Mouse (Mus musculus): ENCODE results near the gene Gmip. TPM values are rescaled to one million over a fixed set of nuclear protein-coding genes. Genes with fewer than 3 reads are reported as not detected.

The Gmip gene
- polyA plus RNA-seq (2012; rRNA removed): 31.3 and 46.0 TPM in 2 replicates

GRCm38 (mm10) chr8:69808094-69808863 is at the start of gene Gmip:
Gmip (plus strand) TSS chr8:69808679.
- no peak for DNase-seq (ENCODE audit: low read depth, low spot score)

GRCm38 (mm10) chr8:69761814-69762445 is 46.5 kb upstream of the Gmip start:
- no peak for DNase-seq (ENCODE audit: low read depth, low spot score)
- 95% methylated on average over 4 of the region's 4 CpGs for WGBS

More at GRCm38 (mm10) chr8:69808094-69808863, at the start of gene Gmip:
- 3% methylated on average over 28 of the region's 28 CpGs for WGBS

GRCm38 (mm10) chr8:69771221-69771620 is 37.3 kb upstream of the Gmip start:
- DNase-seq (ENCODE audit: low read depth, low spot score): no peak

GRCm38 (mm10) chr8:69772106-69772505 is 36.4 kb upstream of the Gmip start:
- WGBS: 90% methylated on average over 2 of the region's 2 CpGs
- DNase-seq (ENCODE audit: low read depth, low spot score): no peak

More at GRCm38 (mm10) chr8:69771221-69771620, 37.3 kb upstream of the Gmip start:
- 80% methylated on average over 9 of the region's 9 CpGs for WGBS

DNA sequence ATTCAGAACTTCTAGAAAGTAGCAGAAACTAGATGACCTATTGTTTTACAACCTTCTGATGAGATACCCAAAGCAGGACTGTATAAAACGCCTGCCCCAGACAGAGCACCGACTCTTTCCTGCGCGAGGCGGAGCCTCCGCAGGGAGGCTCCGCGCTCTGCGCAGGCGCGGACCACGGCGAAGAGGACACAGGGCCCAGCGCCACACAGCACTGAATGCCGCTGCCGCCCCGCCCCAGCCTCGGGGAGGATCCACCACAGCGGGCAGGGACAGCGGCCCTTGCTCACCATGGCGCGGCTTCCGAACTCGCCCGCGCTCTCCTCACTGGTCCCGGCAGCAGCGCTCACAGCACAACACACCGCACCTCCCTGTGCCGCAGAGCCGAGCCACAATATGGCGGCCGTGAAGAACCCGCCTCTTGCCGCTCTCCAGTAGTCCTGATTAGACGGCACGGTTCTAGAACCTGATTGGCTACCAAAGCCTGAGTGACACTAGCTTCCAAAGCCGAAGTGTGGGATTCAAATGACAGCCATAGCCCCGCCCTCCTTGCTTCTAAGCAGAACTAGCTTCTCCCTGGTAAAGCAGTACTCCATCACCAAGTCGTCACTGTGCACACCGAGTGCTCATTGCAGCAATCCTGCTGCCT is 33.9 kb upstream of the Gmip start, which contains the start of gene Gm20422:
Gene Gm20422, minus strand, starts transcription at position 384 of the 646 bp plus-strand sequence.
- WGBS: under 1% methylated on average over 41 of the region's 41 CpGs
- peak; percentile 97 for DNase-seq (ENCODE audit: low read depth, low spot score)

DNA sequence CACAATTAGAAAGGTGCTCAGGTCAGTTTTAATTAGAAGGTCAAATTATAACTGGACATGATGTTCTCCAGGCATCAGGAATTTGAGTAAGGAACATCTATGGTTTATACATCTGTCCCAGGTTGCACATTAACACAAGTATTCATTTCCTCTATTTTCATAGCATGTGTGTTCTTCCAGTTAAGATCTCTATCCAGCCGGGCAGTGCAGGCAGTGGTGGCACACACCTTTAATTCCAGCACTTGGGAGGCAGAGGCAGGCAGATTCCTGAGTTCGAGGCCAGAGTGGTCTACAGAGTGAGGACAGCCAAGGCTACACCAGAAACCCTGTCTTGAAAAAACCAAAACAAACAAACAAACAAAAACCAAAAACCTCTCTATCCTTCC is 33.3 kb upstream of the Gmip start:
- no peak for DNase-seq (ENCODE audit: low read depth, low spot score)
- 44% methylated on average over 2 of the region's 2 CpGs for WGBS

DNA sequence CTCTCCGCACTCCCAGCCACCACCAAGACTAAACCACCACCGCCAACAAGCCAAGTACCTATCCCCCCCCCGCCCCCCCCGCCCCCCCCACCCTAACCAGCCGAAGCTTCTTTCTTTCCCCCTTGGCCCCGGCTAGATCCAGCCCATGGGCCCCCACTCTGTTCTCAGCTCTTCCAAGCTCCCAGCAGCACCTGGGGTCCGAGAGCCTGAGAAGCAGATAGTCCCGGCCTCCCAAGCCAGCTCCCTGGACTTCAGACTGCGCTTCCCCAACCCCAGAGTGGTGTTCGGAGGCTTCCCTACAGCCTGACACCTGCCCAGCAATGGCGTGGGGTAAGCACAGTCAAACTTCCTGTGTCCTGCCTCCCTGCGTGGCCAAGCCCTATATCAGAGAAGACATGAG is 31.4 kb upstream of the Gmip start:
- no peak for DNase-seq (ENCODE audit: low read depth, low spot score)
- WGBS: 64% methylated on average over 11 of the region's 12 CpGs

- no peak for DNase-seq (ENCODE audit: low read depth, low spot score)
- WGBS: 87% methylated on average over 5 of the region's 5 CpGs
These were observed 19.4 kb upstream of the Gmip start for GRCm38 (mm10) chr8:69789105-69789504.

DNA sequence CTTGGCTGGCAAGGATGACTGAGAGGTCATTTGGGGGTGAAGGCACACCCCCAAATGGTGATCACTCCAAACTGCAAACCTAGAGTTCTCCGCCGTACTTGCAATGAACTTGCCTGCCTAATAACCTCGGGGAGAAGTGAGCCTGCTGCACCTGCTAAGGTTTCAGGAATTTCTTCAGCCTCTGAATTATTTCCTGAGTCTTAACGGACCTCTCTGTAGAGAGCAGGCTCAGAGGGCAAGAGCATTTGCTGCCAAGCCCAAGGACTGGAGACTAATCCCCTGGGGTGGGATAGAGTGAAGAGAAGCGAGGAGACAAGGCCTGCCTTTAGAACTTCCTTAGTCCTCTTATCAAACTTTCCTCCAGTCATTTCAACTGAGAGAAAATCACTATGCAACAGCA is 18.7 kb upstream of the Gmip start:
- no peak for DNase-seq (ENCODE audit: low read depth, low spot score)
- 60% methylated on average over 5 of the region's 5 CpGs for WGBS

DNA sequence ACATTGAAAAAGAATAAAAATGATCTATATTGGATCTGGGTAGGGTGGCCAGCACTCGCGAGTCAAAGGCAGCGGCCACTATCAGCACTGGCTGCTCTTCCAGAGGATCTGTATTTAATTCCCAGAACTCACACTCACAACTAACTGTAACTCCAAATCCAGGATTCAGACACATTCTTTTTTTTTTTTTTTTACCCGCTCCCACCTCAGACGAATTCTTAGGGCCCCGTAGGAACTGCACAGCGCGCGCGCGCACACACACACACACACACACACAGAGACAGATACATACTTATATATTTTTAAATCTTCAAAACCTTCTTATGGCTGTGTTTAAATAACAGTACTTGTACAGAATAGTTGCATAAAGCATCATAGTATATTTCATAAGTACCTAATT is 18.1 kb upstream of the Gmip start:
- WGBS: 20% methylated on average over 11 of the region's 11 CpGs
- no peak for DNase-seq (ENCODE audit: low read depth, low spot score)

DNA sequence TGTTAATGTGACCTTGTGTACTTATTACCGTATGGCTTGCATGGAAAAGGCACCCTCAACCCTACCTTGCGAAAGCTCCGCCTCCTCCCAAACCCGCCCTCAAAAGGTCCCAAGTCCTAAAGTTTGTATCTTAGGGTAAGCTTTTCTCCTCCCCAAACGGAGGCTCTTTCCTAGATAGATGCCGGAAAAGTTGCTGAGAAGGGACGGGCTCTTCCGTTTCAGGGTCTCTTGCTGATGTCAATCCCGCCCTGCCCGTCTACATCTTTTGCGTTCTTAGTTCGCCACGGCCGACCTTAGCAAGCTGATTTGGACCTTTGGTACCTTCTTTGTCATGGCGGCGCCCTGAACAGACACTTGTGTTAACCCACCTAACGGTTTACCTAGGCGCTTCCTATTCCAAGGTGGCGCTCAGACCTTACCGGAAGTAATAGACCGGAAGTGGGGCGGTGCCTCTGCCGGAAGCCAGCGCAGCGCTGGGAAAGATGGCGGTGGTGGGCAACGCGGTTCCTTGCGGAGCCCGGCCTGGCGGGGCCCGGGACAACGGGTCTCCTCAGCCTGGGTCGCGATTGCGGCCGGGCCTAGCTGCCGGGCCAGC is 17.6 kb upstream of the Gmip start, which contains the start of the genes Atp13a1 and Zfp866:
Gene Atp13a1, plus strand, starts transcription at position 391 of the 595 bp plus-strand sequence.
Gene Zfp866, minus strand, starts transcription at position 406 of the 595 bp plus-strand sequence.
- WGBS: under 1% methylated on average over 38 of the region's 38 CpGs
- DNase-seq (ENCODE audit: low read depth, low spot score): peak; percentile 76

GRCm38 (mm10) chr8:69791415-69792068 is 16.9 kb upstream of the Gmip start:
- under 1% methylated on average over 48 of the region's 48 CpGs for WGBS
- DNase-seq (ENCODE audit: low read depth, low spot score): no peak

- DNase-seq (ENCODE audit: low read depth, low spot score): no peak
- 91% methylated on average over 4 of the region's 4 CpGs for WGBS
These were observed 14.8 kb upstream of the Gmip start for GRCm38 (mm10) chr8:69793666-69794065.

GRCm38 (mm10) chr8:69794096-69794495 is 14.4 kb upstream of the Gmip start:
- DNase-seq (ENCODE audit: low read depth, low spot score): no peak
- 89% methylated on average over 3 of the region's 3 CpGs for WGBS

- DNase-seq (ENCODE audit: low read depth, low spot score): no peak
- WGBS: 94% methylated on average over 6 of the region's 6 CpGs
These were observed 13.6 kb upstream of the Gmip start for GRCm38 (mm10) chr8:69794901-69795300.

DNA sequence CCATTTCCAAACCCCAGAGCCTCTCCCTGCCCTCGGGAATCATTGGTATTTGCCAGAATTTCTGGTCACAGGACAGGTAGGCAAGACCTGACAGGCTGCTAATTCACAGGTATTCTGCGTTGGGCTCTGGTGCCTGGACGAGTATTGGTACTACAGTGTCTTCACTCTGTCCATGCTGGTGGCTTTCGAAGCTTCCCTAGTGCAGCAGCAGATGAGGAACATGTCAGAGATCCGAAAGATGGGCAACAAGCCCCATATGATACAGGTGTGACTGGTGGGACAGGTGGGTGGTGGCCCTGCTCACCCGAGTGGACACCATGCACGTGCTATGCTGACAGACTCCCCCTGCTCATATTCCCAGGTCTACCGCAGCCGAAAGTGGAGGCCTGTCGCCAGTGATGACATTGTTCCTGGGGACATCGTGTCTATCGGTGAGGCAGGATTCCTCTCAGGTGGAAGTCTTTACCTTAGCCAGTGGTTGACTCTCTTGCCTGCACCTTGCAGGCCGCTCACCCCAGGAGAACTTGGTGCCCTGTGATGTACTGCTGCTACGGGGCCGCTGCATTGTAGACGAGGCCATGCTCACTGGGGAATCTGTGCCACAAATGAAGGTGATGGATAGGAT is 11.6 kb upstream of the Gmip start:
- no peak for DNase-seq (ENCODE audit: low read depth, low spot score)
- WGBS: 95% methylated on average over 16 of the region's 16 CpGs

- no peak for DNase-seq (ENCODE audit: low read depth, low spot score)
These were observed 10.8 kb upstream of the Gmip start for GRCm38 (mm10) chr8:69797661-69798060.

GRCm38 (mm10) chr8:69799261-69799660 is 9.2 kb upstream of the Gmip start:
- no peak for DNase-seq (ENCODE audit: low read depth, low spot score)
- WGBS: 93% methylated on average over 8 of the region's 8 CpGs

More at GRCm38 (mm10) chr8:69797661-69798060, 10.8 kb upstream of the Gmip start:
- 93% methylated on average over 10 of the region's 10 CpGs for WGBS

- DNase-seq (ENCODE audit: low read depth, low spot score): no peak
- 91% methylated on average over 5 of the region's 5 CpGs for WGBS
These were observed 8.5 kb upstream of the Gmip start for GRCm38 (mm10) chr8:69799946-69800345.

All from large intestine, adult 2 months (tissue).